Comparison of ENCODE assay signal across 8 mouse cellular contexts in genomic region chr12:11391244-11391949, GRCm38 (mm10). TPM values are rescaled to one million over a fixed set of nuclear protein-coding genes. Genes with fewer than 3 reads are reported as not detected.
DNase-seq lines count a peak whose midpoint lies in the region; ATAC-seq and TF ChIP-seq lines count a peak whose summit lies in the region.

No protein-coding gene starts in this region.

- DNase-seq in adipocyte (ENCODE audit: low spot score) = peak; percentile 53
- DNase-seq in embryonic facial prominence, embryonic 10.5 days (ENCODE audit: low spot score) = peak; percentile 14
- peak; percentile 6 to 9 for DNase-seq in kidney, adult 8-10 months
- DNase-seq in thymus, adult 2 months = no peak

- no peak for TF ChIP-seq POLR2A in myocyte (IDR thresholded peaks at IDR 0.05; ENCODE audit: insufficient read length, low read depth)
- TF ChIP-seq POLR2A in thymus, adult 2 months (IDR thresholded peaks at IDR 0.05; ENCODE audit: control insufficient read depth, extremely low read depth, insufficient read depth, low read length, poor library complexity) = no peak

- peak; percentile 79 for ATAC-seq in hindbrain, embryonic 13.5 days (ENCODE audit: low FRiP score)
- ATAC-seq in hindbrain, embryonic 12.5 days (ENCODE audit: low FRiP score) = no peak
- ATAC-seq in granulocyte monocyte progenitor cell, adult 5-6 weeks (replicated peaks; ENCODE audit: poor library complexity, severe bottlenecking) = no peak

- no peak overlapping the region for H3ac ChIP-seq in myocyte (ENCODE audit: control insufficient read depth, insufficient read length)

- 66% methylated on average over 7 of the region's 7 CpGs for WGBS in hindbrain, embryonic 13.5 days
- WGBS in hindbrain, embryonic 12.5 days = 68% methylated on average over 7 of the region's 7 CpGs
- 73% methylated on average over 7 of the region's 7 CpGs for WGBS in embryonic facial prominence, embryonic 10.5 days
- 85% methylated on average over 7 of the region's 7 CpGs for WGBS in thymus, adult 2 months

- no peak overlapping the region for H3K27ac ChIP-seq in hindbrain, embryonic 13.5 days
- no peak overlapping the region for H3K27ac ChIP-seq in hindbrain, embryonic 12.5 days
- H3K27ac ChIP-seq in embryonic facial prominence, embryonic 10.5 days (replicated peaks) = no peak overlapping the region
- no peak overlapping the region for H3K27ac ChIP-seq in thymus, adult 2 months (ENCODE audit: control insufficient read depth, insufficient read depth, low read length)

- no peak overlapping the region for H3K9ac ChIP-seq in hindbrain, embryonic 13.5 days
- H3K9ac ChIP-seq in hindbrain, embryonic 12.5 days = no peak overlapping the region

- H3K79me2 ChIP-seq in myocyte (ENCODE audit: control insufficient read depth, insufficient read depth) = no peaks in the 10 kb centered on the region

- no peaks in the 10 kb centered on the region for H3K9me3 ChIP-seq in hindbrain, embryonic 13.5 days
- no peaks in the 10 kb centered on the region for H3K9me3 ChIP-seq in hindbrain, embryonic 12.5 days (replicated peaks)
- no peaks in the 10 kb centered on the region for H3K9me3 ChIP-seq in embryonic facial prominence, embryonic 10.5 days

- H3K4me3 ChIP-seq in hindbrain, embryonic 13.5 days = no peak overlapping the region
- H3K4me3 ChIP-seq in hindbrain, embryonic 12.5 days = no peak overlapping the region
- H3K4me3 ChIP-seq in embryonic facial prominence, embryonic 10.5 days = no peak overlapping the region
- no peak overlapping the region for H3K4me3 ChIP-seq in myocyte
- no peak overlapping the region for H3K4me3 ChIP-seq in thymus, adult 2 months (ENCODE audit: control insufficient read depth, insufficient read depth, low read length)

- H3K4me2 ChIP-seq in hindbrain, embryonic 13.5 days = no peak overlapping the region
- H3K4me2 ChIP-seq in hindbrain, embryonic 12.5 days (replicated peaks) = no peak overlapping the region
- H3K4me2 ChIP-seq in myocyte (ENCODE audit: low read depth) = peak overlapping the region; percentile 46

- no peaks in the 10 kb centered on the region for H3K27me3 ChIP-seq in hindbrain, embryonic 13.5 days
- H3K27me3 ChIP-seq in hindbrain, embryonic 12.5 days = no peaks in the 10 kb centered on the region
- no peaks in the 10 kb centered on the region for H3K27me3 ChIP-seq in embryonic facial prominence, embryonic 10.5 days (replicated peaks; ENCODE audit: low read depth, poor library complexity, severe bottlenecking)
- H3K27me3 ChIP-seq in myocyte (ENCODE audit: control insufficient read depth, insufficient read depth, insufficient read length) = no peaks in the 10 kb centered on the region
- no peaks in the 10 kb centered on the region for H3K27me3 ChIP-seq in thymus, adult 2 months (ENCODE audit: control insufficient read depth, insufficient read depth, low read length)

- H3K4me1 ChIP-seq in hindbrain, embryonic 13.5 days (replicated peaks) = peaks cover 6% of the 10 kb centered on the region; the same call in 1 of the 2 replicates
- H3K4me1 ChIP-seq in hindbrain, embryonic 12.5 days = no peaks in the 10 kb centered on the region; the same call in 1 of the 2 replicates
- peaks cover 11% of the 10 kb centered on the region for H3K4me1 ChIP-seq in embryonic facial prominence, embryonic 10.5 days
- H3K4me1 ChIP-seq in thymus, adult 2 months (replicated peaks; ENCODE audit: control insufficient read depth, insufficient read depth, low read length) = no peaks in the 10 kb centered on the region

- no peaks in the 10 kb centered on the region for H3K36me3 ChIP-seq in hindbrain, embryonic 13.5 days
- H3K36me3 ChIP-seq in hindbrain, embryonic 12.5 days = no peaks in the 10 kb centered on the region
- H3K36me3 ChIP-seq in embryonic facial prominence, embryonic 10.5 days (replicated peaks) = no peaks in the 10 kb centered on the region
- H3K36me3 ChIP-seq in myocyte (ENCODE audit: control insufficient read depth, insufficient read depth) = no peaks in the 10 kb centered on the region
- H3K36me3 ChIP-seq in thymus, adult 2 months (ENCODE audit: control insufficient read depth, insufficient read depth, low read length) = no peaks in the 10 kb centered on the region

- no peak for TF ChIP-seq CTCF in thymus, adult 2 months (IDR thresholded peaks at IDR 0.05; ENCODE audit: borderline replicate concordance, control insufficient read depth, extremely low read depth, insufficient read depth, low read length, poor library complexity)

TF ChIP-seq in myocyte, 11 proteins besides CTCF, POLR2A, EP300 and RAD21:
- TF ChIP-seq SRF (IDR thresholded peaks at IDR 0.05; ENCODE audit: control insufficient read depth, insufficient read length, low read depth) (no peak), TCF3 (IDR thresholded peaks at IDR 0.05; ENCODE audit: insufficient read length, low read depth) (no peak), E2F4 (IDR thresholded peaks at IDR 0.05; ENCODE audit: insufficient read depth) (no peak), TCF12 (IDR thresholded peaks at IDR 0.05; ENCODE audit: insufficient read depth, poor library complexity, severe bottlenecking) (peak; percentile 42), MYOD1 (IDR thresholded peaks at IDR 0.05; ENCODE audit: control insufficient read depth in 1 of 3, insufficient read length in 2 of 3, low read depth in 2 of 3) (peak in 1 of 3 experiments; percentile 34), USF1 (IDR thresholded peaks at IDR 0.05; ENCODE audit: low read depth) (no peak), CEBPB (IDR thresholded peaks at IDR 0.05; ENCODE audit: insufficient read depth, poor library complexity, severe bottlenecking) (no peak), MAX (IDR thresholded peaks at IDR 0.05; ENCODE audit: low read depth) (no peak), POLR2AphosphoS2 (IDR thresholded peaks at IDR 0.05; ENCODE audit: insufficient read length, low read depth) (no peak), MYOG (IDR thresholded peaks at IDR 0.05; ENCODE audit: control insufficient read depth in 1 of 3, insufficient read depth in 1 of 3, insufficient read length in 2 of 3, low read depth in 2 of 3) (peak in 1 of 3 experiments; percentile 54), REST (IDR thresholded peaks at IDR 0.05; ENCODE audit: insufficient read depth, insufficient read length) (no peak)

RNA-seq across cellular contexts. Expression of gene Vsnl1, which starts 45.0 kb away (rescaled TPM):
- polyA plus RNA-seq in hindbrain, embryonic 13.5 days (2015; fragmentation: Nextera tagmentation; extraction: Ambion mirVana) = 23.6 and 28.5 TPM in 2 replicates
- polyA plus RNA-seq in hindbrain, embryonic 12.5 days (2016; fragmentation: Nextera tagmentation; extraction: Ambion mirVana) = 5.0 and 6.0 TPM in 2 replicates
- polyA plus RNA-seq in embryonic facial prominence, embryonic 10.5 days (2016; fragmentation: Nextera tagmentation; extraction: Ambion mirVana) = 0.54 and 0.70 TPM in 2 replicates
- not detected for polyA plus RNA-seq in myocyte (2012; fragmentation: generic; extraction: Trizol)
- polyA plus RNA-seq in thymus, adult 2 months (2012; rRNA removed) = 0.16 and 0.40 TPM in 2 replicates
- not detected in 2 replicates for total RNA-seq in granulocyte monocyte progenitor cell, adult 5-6 weeks (2014; fragmentation: Nextera tagmentation)
- total RNA-seq in granulocyte monocyte progenitor cell, adult 5-6 weeks (2017) = not detected in 2 replicates
